Mouse (Mus musculus) liver, postnatal 0 days (tissue): Measurements from ENCODE around the gene Lrmda.

ENCODE experiments used
- CTCF ChIP-seq: sonication (generic); IDR thresholded peaks from 2 replicates; pipeline ENCODE4 v1.5.1; 2016; ENCODE audit warnings: antibody characterized with exemption, low read depth
- EP300 ChIP-seq: IDR thresholded peaks from 2 replicates; pipeline ENCODE4 v1.6.1; 2016; ENCODE audit warnings: antibody characterized with exemption, low read depth, mild to moderate bottlenecking

DNA sequence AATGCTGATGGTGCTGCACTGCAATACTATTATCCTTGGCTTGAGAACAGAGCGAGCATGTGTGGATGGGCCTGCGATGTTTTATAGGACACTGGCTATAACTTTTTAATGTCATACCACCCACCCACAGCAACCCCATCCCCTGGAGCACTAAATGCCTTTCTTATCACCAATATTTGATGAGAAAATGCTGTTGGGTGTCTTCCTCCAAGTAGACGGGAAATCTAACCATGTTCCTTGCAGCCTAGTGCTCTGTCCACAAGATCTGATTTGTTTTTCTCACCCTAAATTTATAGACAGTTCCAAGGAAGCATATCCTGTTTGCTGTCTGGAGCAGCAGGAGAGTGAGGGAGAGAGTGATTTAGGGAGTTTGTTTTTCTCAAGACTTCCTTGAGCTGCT lies 738.0 kb downstream of the Lrmda start:
- no peak for TF ChIP-seq EP300
- TF ChIP-seq CTCF, result no peak
